Mouse (Mus musculus): ENCODE data around the gene Pfkl. TPM values are rescaled to one million over a fixed set of nuclear protein-coding genes. Genes with fewer than 3 reads are reported as not detected.
"Not testable (repeated sequence)": the region's sequence is repeated elsewhere in the genome, so short reads cannot be mapped to it uniquely, and the experiment has no call there.

Pfkl gene
- total RNA-seq, 2 experiments from 2014 or later = 82.7 to 90.8 TPM

- DNase-seq (ENCODE audit: extremely low spot score in 1 of 2, low spot score in 2 of 2) = no peak
- intact Hi-C loops (cut with DNase I) = no loop called here
These were observed 6.5 kb upstream of the Pfkl start for GRCm38 (mm10) chr10:78016366-78016765.

DNA sequence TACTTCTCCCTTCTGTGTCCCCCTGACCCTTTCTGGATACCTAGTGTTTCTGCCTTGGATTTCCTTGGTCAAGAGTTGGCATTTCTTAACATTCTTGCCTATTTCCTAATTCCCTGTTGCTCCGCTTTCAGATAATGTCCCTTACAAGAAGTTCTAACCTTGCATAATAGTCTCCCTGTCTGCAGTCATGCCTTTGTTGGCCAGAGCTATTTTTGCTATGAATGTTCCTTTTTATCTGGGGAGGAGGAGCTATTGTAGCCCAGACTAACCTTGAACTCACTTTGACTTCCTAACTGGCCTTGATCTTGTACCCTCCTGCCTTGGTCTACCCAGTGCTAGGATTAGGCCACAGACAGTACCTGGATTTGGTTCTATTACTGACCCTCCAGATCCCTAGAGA, 5.6 kb upstream of the Pfkl start:
- intact Hi-C loops (cut with DNase I) = no loop called here
- no peak for DNase-seq (ENCODE audit: extremely low spot score in 1 of 2, low spot score in 2 of 2)

GRCm38 (mm10) chr10:78012661-78013495, 3.0 kb upstream of the Pfkl start:
- no peak for DNase-seq (ENCODE audit: extremely low spot score in 1 of 2, low spot score in 2 of 2)
- intact Hi-C loops (cut with DNase I) = no loop called here

GRCm38 (mm10) chr10:78011116-78011515, 1.2 kb upstream of the Pfkl start:
- intact Hi-C loops (cut with DNase I); DNase-seq (ENCODE audit: extremely low spot score in 1 of 2, low spot score in 2 of 2): not testable (repeated sequence)

DNA sequence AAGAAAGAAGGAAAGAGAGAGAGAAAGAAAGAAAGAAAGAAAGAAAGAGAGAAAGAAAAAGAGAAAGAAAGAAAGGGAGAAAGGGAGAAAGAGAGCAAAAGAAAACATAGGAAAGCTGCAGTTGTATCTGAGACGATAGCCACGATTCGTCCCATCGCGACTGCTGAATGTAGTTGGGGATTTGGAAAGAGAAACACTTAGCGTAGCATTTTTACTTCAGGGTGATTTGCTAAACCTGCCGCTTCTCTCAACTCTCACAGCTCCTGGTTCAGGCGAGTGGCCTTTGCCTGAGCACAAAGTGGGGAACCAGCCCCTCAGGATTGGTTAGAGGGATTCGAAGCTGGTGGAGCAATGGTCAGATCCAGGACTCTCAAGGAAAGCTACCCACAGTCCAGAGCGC, 452 bp upstream of the Pfkl start:
- intact Hi-C loops (cut with DNase I) = no loop called here

GRCm38 (mm10) chr10:78009184-78009944, 519 bp downstream of the Pfkl start:
- intact Hi-C loops (cut with DNase I) = no loop called here
- DNase-seq (ENCODE audit: extremely low spot score in 1 of 2, low spot score in 2 of 2) = peak; percentile 88 to 97

More for the DNA sequence above, 452 bp upstream of the Pfkl start:
- DNase-seq (ENCODE audit: extremely low spot score in 1 of 2, low spot score in 2 of 2) = no peak

- peak in 1 of 2 experiments; percentile 17 for DNase-seq (ENCODE audit: extremely low spot score in 1 of 2, low spot score in 2 of 2)
- intact Hi-C loops (cut with DNase I) = no loop called here
These were observed 1.7 kb downstream of the Pfkl start for GRCm38 (mm10) chr10:78008169-78008568.

DNA sequence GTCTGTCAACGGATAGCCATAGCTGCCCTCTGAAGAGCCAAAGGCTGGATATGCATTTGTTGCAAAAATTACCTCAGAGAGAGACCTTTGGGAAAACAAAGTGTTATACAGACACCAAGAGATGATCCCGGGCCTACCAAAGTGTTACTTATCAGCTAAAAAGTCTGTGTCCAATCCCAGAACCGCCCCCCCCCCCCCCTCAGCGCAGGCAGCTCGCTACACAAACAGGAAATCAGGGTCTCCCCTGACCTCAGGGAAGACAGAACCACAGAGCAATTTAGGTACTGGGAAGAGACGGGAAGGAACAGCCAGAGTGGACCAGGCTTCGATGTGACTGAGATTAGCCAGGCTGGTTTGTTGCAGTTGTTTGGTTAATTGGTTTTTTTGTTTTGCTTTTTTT, 2.7 kb downstream of the Pfkl start:
- intact Hi-C loops (cut with DNase I) = no loop called here
- DNase-seq (ENCODE audit: extremely low spot score in 1 of 2, low spot score in 2 of 2) = no peak

- intact Hi-C loops (cut with DNase I) = no loop called here
- peak in 1 of 2 experiments; percentile 28 for DNase-seq (ENCODE audit: extremely low spot score in 1 of 2, low spot score in 2 of 2)
These were observed 4.0 kb downstream of the Pfkl start for GRCm38 (mm10) chr10:78005791-78006438.

DNA sequence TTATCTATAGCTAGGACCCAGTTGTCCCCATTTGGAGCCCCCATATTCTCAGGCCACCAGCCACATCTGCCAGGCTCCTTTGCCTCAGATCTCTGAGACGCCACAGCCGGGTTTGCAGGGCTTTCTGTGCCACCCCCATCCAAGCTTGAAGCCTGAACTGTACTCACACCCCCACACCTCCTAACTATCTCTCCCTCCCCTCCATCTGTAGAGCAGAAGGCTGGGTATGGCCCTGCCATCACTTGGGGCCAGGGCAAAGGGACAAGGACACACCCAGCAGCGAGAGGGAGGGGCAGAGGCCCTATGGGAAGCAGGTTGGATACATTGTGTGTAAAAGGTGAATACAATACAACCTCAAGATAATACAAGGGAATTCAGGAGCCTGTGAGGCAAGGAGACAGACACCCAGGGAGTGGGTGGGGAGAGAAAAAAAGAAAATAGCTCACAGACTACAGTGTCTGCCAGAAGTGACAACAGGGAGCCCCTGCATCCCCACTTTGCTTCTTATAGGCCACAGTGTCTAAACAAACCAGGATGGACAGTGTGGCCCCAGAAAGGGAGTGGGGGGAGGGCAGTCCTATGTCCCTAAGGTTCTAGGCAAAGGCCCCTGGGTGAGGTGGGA, 5.3 kb downstream of the Pfkl start:
- peak in 1 of 2 experiments; percentile 29 for DNase-seq (ENCODE audit: extremely low spot score in 1 of 2, low spot score in 2 of 2)
- intact Hi-C loops (cut with DNase I) = no loop called here

- intact Hi-C loops (cut with DNase I) = no loop called here
- no peak for DNase-seq (ENCODE audit: extremely low spot score in 1 of 2, low spot score in 2 of 2)
These were observed 7.6 kb downstream of the Pfkl start for GRCm38 (mm10) chr10:78002316-78002715.

DNA sequence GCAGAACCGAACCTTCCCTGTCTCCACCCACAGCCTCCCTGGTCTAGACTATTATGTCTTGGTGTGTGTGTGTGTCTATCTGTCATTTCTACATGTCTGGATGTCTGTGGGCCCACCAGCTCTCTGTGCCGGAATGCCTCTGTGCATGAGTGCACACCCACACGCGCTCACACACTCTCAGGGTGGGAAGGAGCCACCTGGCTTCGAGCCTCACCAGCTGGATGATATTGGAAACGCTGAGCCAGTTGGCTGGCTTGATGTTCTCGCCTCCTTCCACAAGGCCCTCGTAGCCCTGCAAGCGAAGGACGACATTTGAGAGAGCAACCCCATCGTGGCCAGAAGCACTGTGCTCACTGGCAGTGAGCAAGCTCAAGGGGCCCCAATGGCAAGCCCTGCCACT, 8.1 kb downstream of the Pfkl start:
- DNase-seq (ENCODE audit: extremely low spot score in 1 of 2, low spot score in 2 of 2) = peak; percentile 76 to 77
- intact Hi-C loops (cut with DNase I) = no loop called here

DNA sequence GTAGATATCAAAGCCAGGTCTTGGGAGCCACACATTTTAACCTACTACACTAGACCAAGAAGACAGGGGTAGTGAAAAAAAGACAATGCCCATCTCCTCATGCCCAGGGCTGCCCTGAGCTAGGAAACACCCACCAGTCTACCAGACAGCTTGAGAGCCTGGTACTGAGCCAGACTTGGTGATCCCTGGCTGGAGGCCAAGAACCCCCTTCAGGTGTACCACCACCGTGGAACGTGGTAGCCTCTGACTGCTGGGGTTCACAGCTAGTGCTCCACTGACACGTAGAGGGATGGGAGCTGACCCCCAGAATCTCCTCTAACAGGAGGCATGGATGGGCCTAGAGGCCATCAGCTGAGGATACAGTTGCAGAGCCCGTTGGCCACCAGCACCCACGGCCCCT, 9.7 kb downstream of the Pfkl start:
- DNase-seq (ENCODE audit: extremely low spot score in 1 of 2, low spot score in 2 of 2) = peak in 1 of 2 experiments; percentile 55

GRCm38 (mm10) chr10:77995639-77996038, 14.2 kb downstream of the Pfkl start:
- DNase-seq (ENCODE audit: extremely low spot score in 1 of 2, low spot score in 2 of 2) = no peak
- intact Hi-C loops (cut with DNase I) = no loop called here

More for the DNA sequence above, 9.7 kb downstream of the Pfkl start:
- intact Hi-C loops (cut with DNase I) = no loop called here

DNA sequence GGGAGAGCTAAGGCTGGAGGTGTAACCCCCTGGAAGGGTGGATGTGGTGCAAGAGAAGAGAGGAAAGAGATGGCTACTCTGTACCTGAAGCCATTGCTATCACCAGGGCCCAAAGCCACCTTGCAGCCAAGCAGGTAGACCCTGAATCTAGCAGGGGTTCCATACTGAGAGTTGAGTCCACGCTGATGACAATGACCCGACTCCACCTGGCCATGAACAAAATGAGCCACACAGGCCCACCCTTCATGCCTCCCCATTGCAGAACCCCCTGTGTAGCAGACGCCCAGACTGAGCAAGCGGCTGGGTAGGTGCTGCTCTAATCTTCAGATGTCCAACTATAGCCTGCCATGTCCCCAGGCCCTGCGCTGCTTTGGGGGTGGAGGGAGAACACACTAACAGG, 24.1 kb downstream of the Pfkl start:
- intact Hi-C loops (cut with DNase I) = no loop called here
- DNase-seq (ENCODE audit: extremely low spot score in 1 of 2, low spot score in 2 of 2) = no peak

DNA sequence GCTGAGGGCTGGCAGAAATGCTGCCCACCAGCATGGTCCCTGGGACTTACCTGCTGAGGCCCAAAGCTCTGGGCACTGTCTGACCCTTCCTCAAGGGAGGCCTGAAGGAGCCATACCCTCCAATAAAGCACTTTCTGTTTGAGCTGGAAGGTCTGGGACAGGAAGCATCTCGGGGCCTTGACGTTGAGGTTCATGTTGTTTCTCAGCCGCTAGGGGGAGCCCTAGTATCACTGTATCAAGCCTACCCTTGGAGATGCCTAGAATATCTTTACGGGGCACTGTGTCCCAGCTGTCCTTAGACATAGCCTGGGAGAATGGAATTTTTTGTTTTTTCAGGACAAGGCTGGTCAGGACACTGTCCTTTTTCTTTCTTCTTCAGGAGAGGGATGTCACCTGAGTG, 25.2 kb downstream of the Pfkl start:
- peak; percentile 67 to 79 for DNase-seq (ENCODE audit: extremely low spot score in 1 of 2, low spot score in 2 of 2)
- intact Hi-C loops (cut with DNase I) = no loop called here

- intact Hi-C loops (cut with DNase I) = loop anchor here (10.0 kb wide), 1 partner anchor 354 kb away; the partner anchor contains the start of gene Ube2g2
- peak; percentile 96 to 100 for DNase-seq (ENCODE audit: extremely low spot score in 1 of 2, low spot score in 2 of 2)
These were observed 31.2 kb downstream of the Pfkl start, which contains the start of gene 1810043G02Rik for GRCm38 (mm10) chr10:77978351-77979350. Gene 1810043G02Rik, plus strand, starts transcription at chr10:77978524.
